Mouse (Mus musculus) cerebellum, postnatal 10 days (tissue): Measurements from ENCODE around the gene Rab44.
A peak's percentile ranks its signal among the peaks of the same experiment; 100 is the strongest.
"Not testable (repeated sequence)": the region's sequence is repeated elsewhere in the genome, so short reads cannot be mapped to it uniquely, and the experiment has no call there.

Experiments used
- DNase-seq, 2 experiments: peaks; one replicate each; pipeline ENCODE4 v3.0.0; 2021; ENCODE audit warnings: mixed read lengths in 2 of 2

Gene Rab44

DNA sequence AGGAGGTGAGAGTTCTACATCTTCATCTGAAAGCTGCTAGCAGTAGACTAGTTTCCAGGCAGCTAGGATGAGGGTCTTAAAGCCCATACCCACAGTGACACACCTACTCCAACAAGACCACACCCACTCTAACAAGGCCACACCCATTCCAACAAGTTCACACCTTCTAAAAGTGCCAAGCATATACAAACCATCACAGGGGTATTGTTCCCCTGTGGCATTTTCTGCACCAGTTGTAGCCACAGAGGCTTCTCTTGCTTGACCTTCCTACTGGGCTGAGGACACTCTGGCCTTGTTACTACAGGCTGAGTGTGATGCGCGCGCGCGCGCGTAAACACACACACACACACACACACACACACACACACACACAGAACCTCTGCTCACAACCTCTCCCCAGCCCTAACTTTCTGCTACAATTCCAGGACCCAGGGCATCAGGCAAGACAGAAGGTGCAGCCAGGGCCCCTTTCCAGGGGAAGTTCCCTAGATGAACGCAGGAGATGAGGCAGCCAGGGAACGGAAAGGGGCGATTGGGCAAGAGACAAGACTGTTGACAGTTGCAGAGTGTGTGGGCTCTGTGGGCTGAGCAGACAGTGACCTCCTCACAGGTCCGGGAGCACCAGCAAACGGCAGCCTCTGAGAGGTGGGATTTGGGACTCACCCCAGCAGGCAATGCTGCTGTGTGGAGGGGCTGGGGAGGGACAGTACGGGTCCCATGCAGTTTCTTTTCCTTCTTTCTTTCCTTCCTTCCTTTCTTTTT lies at the start of gene Rab44:
Gene Rab44 (plus strand): TSS at position 555 of the 762 bp plus-strand sequence.
- DNase-seq = peak in 1 of 2 experiments; percentile 0

- no peak for DNase-seq
Observed at GRCm38 (mm10) chr17:29065245-29065940, 48.6 kb upstream of the Rab44 start.

DNA sequence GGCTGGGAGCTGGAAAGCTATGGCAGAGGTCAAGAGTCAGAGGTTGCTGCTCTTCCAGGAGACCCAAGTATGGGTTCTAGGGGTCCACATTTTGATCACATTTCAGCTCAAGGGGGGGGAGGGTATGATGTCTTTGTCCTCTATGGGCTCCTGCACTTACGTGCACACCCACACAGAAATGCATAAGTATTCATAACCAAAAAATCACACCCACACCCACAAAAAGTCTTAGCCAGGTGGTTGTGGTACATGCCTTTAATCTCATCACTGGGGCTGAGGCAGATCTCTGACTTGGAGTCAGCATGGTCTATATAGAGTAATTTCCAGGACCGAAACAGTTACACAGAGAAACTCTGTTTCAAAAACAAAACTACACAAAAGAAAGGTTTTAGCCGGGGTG lies 48.0 kb upstream of the Rab44 start:
- DNase-seq = no peak

DNA sequence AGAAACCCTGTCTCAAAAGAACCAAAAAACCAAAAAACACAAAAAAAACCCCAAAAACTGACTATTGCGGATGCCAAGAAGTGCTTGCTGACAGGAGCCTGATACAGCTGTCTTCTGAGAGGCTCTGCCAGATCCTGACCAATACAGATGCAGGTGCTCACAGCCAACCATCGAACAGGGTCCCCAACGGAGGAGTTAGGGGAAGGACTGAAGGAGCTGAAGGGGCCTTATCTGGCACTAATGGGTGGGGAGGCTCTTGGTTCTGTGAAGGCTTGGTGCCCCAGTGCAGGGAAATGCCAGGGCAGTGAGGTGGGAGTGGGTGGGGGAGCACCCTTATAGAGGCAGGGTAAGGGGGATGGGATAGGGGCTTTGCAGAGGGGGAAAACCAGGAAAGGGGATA lies 46.5 kb upstream of the Rab44 start:
- DNase-seq = not testable (repeated sequence)

DNA sequence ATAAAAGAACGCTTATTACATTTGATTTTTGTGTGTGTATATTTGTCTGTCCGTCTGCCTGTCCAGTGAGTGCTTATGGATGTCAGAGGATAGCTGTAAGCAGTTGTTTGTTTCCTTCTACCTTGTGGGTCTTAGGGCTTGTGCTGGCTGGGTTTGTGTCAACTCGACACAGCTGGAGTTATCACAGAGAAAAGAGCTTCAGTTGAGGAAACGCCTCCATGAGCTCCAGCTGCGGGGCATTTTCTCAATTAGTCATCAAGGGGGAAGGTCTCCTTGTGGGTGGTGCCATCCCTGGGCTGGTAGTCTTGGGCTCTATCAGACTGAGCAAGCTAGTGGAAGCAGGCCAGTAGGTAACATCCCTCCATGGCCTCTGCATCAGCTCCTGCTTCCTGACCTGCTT lies 46.1 kb upstream of the Rab44 start:
- DNase-seq = no peak

DNA sequence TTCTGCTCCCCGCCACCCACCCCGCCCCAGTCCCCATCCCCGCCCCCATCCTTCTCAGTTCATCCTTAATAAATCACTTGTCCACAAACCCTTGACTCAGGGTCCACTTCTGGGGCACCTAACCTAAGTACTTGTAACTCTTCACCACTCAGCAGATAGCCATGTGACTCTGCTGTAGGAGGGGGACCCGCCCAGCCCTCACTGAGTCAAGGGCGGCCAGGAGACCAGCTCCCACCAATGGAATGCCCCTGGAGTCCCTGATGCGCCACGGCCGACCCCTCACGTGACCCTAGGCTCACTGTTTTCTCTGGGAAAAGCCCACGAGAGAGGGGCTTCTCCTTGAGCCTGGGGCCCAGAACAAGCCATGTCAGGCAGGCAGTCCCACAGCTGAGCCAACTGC lies 44.9 kb upstream of the Rab44 start:
- no peak for DNase-seq

- DNase-seq = no peak
Observed at GRCm38 (mm10) chr17:29071820-29072219, 42.1 kb upstream of the Rab44 start.

- no peak for DNase-seq
Observed at GRCm38 (mm10) chr17:29072701-29073307, 41.1 kb upstream of the Rab44 start.

DNA sequence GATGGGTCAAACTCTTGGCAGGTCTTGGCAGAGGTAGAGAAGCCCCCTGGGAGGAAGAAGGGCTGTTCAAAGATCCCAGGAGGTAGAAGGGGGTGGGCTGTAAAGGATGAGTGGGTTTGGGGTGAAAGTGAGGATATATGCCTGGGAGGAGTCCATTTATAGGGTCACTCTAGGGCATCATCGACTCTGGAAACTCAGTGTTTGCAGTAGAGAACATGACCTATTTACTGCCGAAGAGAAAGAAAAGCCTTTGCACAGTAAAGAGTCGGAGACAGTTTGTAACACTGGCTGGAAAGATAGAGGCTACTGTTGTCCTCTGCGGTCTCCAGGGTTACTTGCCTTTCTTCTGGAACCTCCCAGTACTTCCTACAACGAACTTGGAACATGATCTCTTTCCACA lies 40.6 kb upstream of the Rab44 start:
- DNase-seq = no peak

DNA sequence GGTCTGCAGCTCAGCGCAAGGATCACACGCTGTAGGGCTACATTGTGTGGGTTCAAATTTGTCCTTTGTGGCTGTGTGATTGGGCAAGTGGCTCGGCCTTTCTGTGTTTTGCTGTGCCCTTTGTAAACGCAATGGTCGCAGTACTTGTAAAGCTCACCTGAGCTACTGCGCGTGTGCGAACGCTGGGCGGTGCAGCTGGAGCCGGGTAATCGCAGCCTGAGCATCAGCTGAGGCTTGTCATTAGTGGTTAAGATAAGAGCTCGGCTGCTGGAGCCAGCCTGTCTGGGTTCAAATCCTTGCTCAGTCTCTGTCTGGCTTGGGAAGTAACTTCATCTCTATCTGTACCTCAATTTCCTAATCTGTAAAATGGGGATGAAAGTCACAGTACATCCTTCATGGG lies 39.9 kb upstream of the Rab44 start:
- no peak for DNase-seq

GRCm38 (mm10) chr17:29076235-29076634 lies 37.7 kb upstream of the Rab44 start:
- no peak for DNase-seq

- peak; percentile 82 to 89 for DNase-seq
Observed at GRCm38 (mm10) chr17:29077786-29078509, 36.0 kb upstream of the Rab44 start.

DNA sequence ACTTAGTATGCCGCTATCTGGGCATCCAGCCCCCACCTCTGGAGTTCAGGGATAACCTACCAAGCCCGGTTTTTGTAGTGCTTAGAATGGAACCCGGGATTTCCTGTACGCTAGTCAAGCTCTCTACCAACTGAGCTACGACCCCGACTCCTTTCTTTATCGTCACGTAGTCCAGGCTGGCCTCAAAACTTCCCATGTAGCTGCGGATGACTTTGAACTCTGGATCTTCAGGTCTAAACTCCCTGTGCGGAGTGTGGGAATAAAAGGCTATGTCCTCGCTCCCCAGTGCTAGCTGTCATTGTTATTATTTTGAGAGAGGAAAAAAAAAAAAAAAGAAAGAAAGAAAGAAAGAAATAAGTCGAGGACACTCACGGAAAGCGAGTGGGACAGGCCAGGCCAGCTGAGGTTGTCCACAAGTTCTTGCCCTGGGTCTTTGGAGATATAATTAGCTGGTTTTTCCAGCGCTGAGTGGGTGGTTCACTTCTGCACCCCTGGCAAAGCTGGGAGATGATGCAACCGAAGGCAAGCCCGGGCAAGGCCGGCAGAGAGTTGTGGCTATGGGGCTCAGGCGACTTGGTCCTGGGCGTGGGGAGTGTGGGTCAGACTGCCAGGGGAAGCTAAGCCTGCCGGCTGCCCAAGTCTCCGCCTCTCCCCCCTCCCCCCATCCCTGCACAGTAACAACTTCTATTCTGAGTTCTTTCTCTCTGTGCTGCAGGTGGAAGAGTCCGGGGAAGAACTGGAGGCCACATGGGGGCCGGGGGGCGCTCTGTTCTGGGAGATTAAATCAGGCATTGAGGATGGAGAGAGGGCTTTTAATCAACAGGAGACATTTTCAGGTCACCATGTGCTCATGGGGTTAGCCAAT lies 35.2 kb upstream of the Rab44 start:
- peak; percentile 31 to 51 for DNase-seq

GRCm38 (mm10) chr17:29080758-29081617 lies 33.0 kb upstream of the Rab44 start:
- DNase-seq = no peak

GRCm38 (mm10) chr17:29081618-29082381 lies 32.1 kb upstream of the Rab44 start:
- no peak for DNase-seq

- DNase-seq = no peak
Observed at GRCm38 (mm10) chr17:29083586-29083985, 30.4 kb upstream of the Rab44 start.

DNA sequence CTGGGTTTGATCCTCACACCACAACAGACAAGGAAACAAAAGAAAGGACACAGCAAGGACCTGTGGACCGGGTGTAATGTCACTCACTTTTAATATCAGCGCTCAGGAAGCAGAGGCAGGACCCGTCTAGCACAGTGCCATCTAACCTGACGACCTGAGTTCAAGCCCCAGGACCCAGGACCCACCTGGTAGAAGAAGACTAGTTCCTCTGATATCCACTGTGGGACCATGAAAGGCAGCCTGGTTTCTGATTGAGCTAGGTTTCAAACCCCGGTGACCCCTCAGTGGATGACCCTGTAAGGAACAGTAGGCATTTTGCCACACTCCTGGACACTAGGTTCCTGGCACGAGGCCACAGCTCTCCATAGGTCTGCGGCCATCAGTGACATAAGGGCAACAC lies 29.3 kb upstream of the Rab44 start:
- peak in 1 of 2 experiments; percentile 5 for DNase-seq

GRCm38 (mm10) chr17:29085266-29085665 lies 28.7 kb upstream of the Rab44 start:
- DNase-seq = peak in 1 of 2 experiments; percentile 2

DNA sequence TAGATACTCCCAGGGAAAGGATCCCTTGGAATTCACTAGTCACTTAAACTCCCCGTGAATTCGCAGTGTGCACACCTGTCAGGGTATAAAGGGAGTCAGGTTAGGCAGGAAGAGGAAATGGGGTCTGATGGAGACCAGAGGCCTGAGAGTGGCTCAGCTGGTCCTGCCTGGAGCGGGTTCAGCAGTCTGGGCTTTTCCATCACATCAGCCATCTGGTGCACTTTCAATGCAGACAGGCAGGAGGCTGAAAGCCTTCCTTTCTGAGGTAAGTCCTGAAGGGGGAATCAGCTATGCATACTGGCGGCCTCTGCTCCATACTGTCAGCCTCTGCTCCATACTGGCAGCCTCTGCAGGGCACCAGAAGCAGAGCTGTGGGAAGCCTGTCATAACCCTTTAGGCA lies 27.0 kb upstream of the Rab44 start:
- DNase-seq = peak; percentile 58 to 63

DNA sequence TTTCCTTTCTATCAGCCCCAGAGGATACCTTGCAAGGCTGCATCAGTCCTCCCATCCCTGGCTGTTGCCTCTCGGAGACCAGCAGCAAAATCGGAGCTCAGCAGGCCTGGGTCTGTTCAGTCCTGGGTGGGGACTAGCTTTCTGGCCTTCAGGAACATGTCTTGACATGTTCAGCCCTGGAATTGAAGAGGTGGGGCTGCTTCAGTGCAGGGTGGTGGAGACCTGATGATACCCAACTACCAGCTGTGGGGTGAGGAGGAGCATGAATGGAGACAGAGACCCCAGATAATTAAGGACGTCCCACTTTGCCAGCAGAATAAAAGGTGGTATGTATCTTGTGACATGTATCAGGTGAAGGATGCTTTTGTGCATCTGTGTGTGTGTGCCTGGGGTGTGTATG lies 23.2 kb upstream of the Rab44 start, which contains the start of gene Cdkn1a:
Gene Cdkn1a (plus strand): TSS at position 201 of the 400 bp plus-strand sequence.
- DNase-seq = peak in 1 of 2 experiments; percentile 1
